Mouse (Mus musculus): ENCODE results near the gene Dhrs1.
A peak's percentile ranks its signal among the peaks of the same experiment; 100 is the strongest.

Gene Dhrs1

GRCm38 (mm10) chr14:55762001-55762821 is 16.7 kb upstream of the Dhrs1 start:
- peak; percentile 56 for DNase-seq

- no peak for DNase-seq
Measured at GRCm38 (mm10) chr14:55761163-55761562, 15.7 kb upstream of the Dhrs1 start, which contains the start of gene Ltb4r2. Ltb4r2 (plus strand) TSS chr14:55761428.

DNA sequence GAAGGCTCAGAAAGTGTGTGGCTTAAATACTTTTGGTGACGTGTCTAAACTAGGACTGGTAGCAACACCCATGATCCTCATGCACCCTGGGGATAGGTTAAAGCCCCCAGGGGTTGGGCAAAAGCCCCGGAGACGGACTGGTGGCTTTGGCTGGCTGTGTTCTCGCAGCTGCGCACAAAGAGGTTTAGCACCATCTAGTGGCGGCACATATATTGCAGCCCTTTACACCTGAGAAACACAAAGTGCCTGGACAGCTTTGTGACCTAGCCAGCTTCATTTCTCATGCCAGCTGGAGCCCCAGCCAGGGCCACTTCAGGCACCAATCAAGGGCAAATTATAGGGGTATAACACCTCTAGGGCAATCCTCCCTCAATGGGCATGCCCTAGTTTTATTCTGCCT is 14.7 kb upstream of the Dhrs1 start:
- peak; percentile 81 for DNase-seq

DNA sequence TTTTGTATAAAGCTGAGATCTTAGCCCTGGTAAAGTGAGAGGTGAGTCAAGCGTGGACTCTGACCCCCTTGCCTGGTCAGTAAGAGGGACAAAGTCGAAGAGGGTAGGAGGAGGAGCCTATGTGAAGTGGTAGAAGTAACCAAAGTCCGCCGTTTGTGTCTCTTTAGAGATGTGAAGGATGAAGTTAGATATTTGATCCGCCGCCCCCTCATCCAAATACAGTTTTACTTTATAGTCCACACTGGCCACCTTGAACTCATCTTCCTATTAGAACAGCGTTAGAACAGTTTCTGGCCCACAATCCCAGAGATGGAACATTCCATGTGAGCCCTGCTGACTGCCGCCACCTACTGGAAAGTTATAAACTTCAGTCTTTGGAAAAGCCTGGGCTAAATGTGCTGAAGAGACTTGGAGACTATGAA is 12.9 kb upstream of the Dhrs1 start, which contains the start of gene Cideb:
Gene Cideb (minus strand): TSS at position 96 of the 422 bp plus-strand sequence.
- no peak for DNase-seq

DNA sequence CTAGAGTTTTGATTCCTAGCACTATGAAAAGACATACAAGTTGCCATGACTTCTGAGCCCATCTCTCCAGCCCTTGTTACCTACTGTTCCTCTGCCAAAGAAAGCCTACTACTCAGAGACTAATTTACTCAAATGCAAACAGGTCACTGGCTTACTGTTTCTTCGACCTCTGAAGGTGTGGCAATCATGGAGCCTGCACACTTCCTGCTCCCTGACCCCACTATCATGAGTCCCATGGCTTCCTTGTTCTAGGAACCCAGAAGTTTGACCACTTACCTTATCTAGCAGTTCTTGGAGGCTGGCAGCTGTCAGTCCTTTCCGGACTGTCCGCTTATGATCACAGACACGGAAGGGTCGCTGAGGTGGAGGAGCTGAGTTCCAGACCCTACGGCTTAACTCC is 12.1 kb upstream of the Dhrs1 start:
- DNase-seq = no peak

DNA sequence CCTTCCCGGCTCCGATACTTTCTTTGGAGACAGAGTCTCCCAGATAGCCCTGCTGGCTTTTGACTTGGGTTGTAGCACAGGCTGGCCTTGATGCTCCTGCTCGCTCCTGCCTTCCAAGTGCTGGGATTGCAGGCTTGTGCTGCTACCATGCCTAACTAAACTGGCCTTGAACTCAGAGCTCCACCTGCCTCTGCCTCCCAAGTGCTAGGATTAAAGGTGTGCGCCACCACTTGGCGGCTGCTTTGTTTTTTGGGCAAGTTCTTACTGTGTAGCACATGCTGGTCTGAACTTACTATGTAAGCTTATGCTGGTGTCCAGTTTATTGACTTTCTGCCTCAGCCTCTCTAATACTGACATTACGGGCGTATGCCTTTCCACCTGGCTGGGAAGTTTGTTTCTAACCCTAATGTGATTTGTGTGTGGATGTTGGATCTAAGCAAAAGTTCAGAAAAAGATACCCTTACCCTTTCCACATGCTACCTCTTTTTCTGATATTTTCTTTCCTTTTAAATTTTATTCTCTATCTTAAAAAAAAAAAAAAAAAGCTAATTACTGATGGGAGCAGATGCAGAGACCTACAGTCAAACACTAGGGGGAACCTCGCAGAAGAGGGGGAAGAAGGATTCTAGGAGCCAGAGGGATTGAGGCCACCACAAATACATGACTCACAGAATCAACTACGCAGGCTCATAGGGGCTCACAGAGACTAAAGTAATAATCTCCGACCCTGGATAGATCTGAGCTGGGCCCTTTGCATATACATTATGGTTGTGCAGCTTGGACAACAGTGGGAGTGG is 1.8 kb upstream of the Dhrs1 start:
- DNase-seq = no peak

- no peak for DNase-seq
Measured at GRCm38 (mm10) chr14:55745861-55746237, 359 bp upstream of the Dhrs1 start.

GRCm38 (mm10) chr14:55743711-55744110 is 1.8 kb downstream of the Dhrs1 start:
- peak; percentile 67 for DNase-seq

DNA sequence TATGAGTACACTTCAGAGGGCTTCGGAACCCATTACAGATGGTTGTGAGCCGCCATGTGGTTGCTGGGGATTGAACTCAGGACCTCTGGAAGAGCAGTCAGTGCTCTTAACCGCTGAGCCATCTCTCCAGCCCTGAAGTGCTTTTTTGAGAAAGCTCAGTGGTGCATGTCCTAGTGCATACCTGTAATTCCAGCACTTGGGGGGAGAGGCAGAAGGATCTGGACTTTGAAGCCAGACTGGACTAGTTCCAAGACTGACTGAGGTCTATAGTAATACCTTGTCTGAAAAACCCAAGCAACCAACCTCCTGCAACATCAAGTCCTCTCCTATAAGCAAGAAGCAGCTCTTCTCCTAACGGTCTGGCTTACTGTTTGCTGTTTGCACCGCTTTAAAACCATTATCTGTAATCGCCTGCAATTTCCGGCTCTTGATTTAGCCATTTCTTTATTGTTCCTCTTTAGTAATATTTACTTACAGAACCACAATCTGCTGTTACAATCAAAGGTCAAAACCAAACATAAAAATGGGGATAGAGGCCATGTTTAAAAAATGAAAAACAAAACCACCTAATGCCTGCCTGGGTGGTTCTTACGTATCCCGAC is 8.3 kb downstream of the Dhrs1 start:
- no peak for DNase-seq

- DNase-seq = no peak
Measured at GRCm38 (mm10) chr14:55735758-55736157, 9.7 kb downstream of the Dhrs1 start.

DNA sequence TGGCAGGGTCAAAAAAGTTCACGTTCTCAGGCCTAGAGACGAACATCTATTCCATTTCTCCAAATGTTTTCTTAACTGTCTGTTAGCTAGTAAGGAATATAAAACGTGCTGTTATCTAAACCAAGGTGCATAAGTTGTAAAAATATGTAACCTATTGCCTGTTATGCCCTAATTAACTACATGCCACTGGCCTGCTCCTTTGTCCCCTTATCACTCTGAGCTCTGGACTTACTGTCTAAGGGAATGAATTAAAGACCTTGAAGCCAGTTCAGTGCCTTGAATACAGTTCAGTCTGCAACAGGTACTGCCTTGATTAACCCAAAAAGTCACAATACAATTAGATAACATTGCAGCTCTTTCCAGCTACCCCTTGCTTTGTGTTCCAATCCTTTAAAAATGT is 10.2 kb downstream of the Dhrs1 start:
- no peak for DNase-seq

GRCm38 (mm10) chr14:55734869-55735268 is 10.6 kb downstream of the Dhrs1 start:
- no peak for DNase-seq

DNA sequence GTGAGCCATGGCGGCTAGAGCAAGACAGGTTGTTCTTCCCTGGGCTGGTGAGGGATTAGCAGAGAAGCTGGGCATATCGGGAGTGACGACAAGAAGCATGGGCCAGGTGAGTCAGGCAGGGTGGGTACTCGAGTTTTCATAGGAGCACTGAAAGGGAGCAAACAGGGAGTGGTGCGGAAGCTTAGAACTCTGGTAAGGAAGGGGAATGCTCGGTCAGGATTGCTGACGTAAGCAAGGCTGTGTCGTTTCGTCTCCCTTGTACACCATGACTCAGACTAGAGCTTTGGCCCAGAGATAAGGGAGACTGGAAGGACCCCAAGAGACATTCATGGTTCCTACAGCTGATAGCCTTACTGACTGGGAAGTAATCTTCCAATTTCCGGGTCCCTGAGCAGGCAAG is 11.6 kb downstream of the Dhrs1 start:
- DNase-seq = no peak

DNA sequence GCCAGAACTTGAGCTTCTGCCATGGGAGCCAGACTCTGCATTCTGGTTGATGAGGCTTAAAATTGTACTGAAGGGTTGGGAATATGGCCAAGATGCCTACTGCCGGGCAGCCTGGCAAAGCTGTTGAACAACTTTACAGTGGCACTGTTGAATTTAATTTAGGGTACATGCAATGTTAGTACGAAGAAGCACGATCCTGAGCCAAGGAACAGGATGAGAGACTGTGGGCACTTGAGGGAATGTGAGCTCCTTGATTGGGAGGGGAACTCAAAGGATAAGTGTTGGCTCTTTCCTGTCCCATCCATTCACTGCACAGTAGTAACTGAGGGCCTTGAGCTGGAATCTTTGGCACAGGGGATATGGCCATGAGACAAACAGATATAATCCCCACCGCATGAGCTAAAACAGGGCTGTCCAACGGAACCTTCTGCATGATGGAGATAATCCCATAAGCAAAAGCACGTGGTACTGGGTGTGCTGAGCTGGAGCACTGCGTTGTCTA is 14.9 kb downstream of the Dhrs1 start:
- no peak for DNase-seq

DNA sequence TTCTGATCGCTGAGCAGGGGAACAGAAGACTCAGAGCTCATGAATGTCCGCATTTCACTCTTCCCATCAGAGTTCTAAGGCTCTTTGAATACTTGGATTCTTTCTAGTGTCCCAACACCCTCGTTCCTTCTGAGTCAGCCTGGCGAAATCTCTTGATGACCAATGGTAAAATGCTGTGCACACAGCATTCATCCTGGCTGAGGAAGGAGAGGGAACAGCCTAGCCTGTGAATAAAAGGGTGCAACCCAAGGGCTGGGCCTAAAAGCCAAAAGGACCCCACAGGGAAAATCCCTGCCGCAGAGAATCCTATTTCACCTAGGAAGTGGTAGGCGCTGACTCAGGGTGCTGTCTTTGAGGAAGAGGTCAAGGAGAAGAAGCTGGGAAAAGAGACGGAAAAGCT is 15.4 kb downstream of the Dhrs1 start:
- no peak for DNase-seq

GRCm38 (mm10) chr14:55727889-55728685 is 17.4 kb downstream of the Dhrs1 start:
- DNase-seq = no peak

DNA sequence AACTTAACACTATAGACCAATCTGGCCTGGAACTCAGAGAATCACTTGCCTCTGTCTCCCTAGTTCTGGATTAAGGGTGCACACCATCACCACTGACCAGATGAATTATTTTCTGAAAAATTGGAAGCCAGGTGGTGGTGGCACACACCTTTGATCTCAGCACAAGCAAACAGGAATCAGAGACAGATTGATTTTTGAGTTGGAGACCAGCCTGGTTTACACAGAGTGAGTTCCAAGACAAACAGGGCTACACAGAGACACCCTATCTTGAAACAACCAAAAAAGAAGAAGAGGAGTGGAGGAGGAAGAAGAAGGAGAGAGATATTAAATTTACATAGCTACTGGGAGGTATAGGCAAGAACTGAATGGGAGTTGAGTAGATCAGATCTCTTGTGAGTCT is 19.2 kb downstream of the Dhrs1 start:
- no peak for DNase-seq

DNA sequence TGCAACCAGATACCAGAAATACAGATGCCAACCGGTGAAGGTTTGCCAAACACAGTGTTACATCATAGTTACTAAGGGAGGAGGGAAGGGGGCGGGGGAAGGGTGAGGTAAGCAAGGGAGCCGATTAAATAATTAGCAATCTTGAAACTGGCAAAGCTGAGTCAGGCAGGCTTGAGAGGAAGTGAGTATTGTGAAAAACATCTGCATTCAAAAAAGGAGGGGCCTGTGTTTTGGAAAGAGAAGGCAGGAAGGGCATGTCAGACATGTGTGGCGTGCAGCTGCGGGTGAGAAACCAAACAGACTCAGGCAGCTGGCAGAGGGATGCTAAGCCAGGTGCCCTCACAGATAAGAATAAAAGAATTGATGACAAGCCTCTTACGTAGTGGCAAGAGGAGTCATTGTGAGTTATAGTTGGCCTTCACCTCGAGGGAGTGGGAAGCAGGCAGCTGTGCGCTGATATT is 21.0 kb downstream of the Dhrs1 start:
- DNase-seq = no peak

- no peak for DNase-seq
Measured at GRCm38 (mm10) chr14:55723433-55723832, 22.1 kb downstream of the Dhrs1 start.

DNA sequence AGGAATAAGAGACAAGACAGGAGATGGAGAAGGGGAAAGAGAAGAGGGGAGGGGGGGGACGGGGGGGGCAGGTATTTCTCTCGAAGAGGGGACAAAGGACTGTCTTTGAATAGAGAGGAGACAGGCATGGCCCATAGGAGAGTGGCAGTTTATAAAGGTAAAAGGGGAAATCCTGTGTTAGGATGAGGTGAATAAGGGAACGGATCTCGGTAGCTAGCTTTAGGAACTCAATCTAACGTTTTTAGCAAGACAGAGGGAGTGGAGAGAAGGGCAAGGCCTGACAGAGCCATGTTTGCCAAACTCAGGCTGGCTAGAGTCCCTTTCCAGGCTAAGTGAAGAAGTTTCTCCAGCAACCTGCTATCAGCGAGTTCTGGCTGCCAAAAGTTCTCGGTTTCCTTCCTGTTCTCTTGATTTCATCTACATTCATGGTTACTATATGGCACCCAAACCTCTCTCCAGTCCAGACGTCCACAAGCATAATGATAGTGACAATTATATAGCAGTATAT is 23.0 kb downstream of the Dhrs1 start:
- no peak for DNase-seq

DNA sequence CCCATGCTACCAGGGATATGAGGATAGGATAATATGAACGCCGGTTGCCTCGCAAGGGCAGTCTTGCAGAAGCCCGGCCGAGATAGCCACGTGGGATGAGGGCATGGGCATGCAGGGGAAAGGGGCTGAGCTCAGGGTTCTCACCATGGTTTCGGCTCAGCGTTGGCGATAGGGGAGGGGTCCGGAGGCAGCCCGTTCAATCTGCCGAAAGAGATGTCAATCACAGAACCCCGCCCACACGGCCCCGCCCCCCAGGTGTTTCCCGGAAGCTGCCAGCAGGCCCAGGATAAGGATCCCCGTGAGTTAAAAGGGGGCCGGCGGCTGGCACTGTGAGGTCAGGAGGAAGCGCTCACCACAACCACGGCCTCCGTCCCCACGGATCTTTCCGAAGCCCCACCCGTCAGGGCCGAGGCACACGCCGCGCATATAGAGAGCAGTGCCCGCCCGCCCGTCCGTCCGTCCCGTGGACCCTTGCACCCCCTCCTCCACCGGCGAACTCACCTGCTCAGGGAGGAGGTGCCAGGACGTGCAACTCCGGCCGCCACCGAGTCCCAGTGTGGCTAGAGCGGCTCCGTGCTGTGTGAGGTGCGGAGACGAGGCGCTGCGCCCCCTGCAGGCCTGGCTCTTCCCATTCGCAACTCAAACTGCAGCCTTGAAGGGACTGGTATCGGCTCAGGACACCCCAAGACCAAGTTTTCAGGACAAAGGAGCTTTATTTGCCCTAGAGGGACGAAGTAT is 23.6 kb downstream of the Dhrs1 start, which contains the start of gene Rabggta:
Gene Rabggta (minus strand): TSS at position 564 of the 738 bp plus-strand sequence.
- DNase-seq = peak; percentile 93

Measured in cerebellum, adult 11-12 months (tissue).